Mouse (Mus musculus): ENCODE results near the gene Nr4a1. TPM values are rescaled to one million over a fixed set of nuclear protein-coding genes. Genes with fewer than 3 reads are reported as not detected.

The Nr4a1 gene
- polyA plus RNA-seq, 1 experiment from 2014 or later = 16.0 TPM

- H3K9me3 ChIP-seq (replicated peaks) = no peaks in the 10 kb centered on the region
- no peaks in the 10 kb centered on the region for H3K27me3 ChIP-seq
- ATAC-seq (ENCODE audit: insufficient number of reproducible peaks, low FRiP score, low TSS enrichment, low read depth) = no peak
- H3K4me3 ChIP-seq (replicated peaks) = no peak overlapping the region
- peaks cover 46% of the 10 kb centered on the region for H3K36me3 ChIP-seq
- no peak overlapping the region for H3K27ac ChIP-seq (replicated peaks)
- H3K9ac ChIP-seq = no peak overlapping the region
- 83% methylated on average over 3 of the region's 3 CpGs for WGBS
- no peak overlapping the region for H3K4me2 ChIP-seq (replicated peaks)
- peaks cover 20% of the 10 kb centered on the region for H3K4me1 ChIP-seq
Observed at GRCm38 (mm10) chr15:101292012-101292411, 37.9 kb downstream of the Nr4a1 start.

GRCm38 (mm10) chr15:101293025-101293621 is 39.1 kb downstream of the Nr4a1 start, which contains the start of gene 6030408B16Rik:
Gene 6030408B16Rik (plus strand): TSS chr15:101293212.
- H3K9me3 ChIP-seq (replicated peaks) = no peaks in the 10 kb centered on the region
- H3K27me3 ChIP-seq = no peaks in the 10 kb centered on the region
- 42% methylated on average over 18 of the region's 18 CpGs for WGBS
- no peak within 1 kb of the TSS for H3K9ac ChIP-seq
- no peak for ATAC-seq (ENCODE audit: insufficient number of reproducible peaks, low FRiP score, low TSS enrichment, low read depth)
- H3K36me3 ChIP-seq = peaks cover 35% of the 10 kb centered on the region
- H3K4me1 ChIP-seq = peaks cover 23% of the 10 kb centered on the region
- 0 out of 2 replicates have a peak within 1 kb of the TSS, but pooled peaks have one; percentile 17 for H3K27ac ChIP-seq (replicated peaks)
- H3K4me3 ChIP-seq (replicated peaks) = no peak within 1 kb of the TSS
- H3K4me2 ChIP-seq (replicated peaks) = no peak within 1 kb of the TSS; the same call in 1 of the 2 replicates

GRCm38 (mm10) chr15:101294028-101294894 is 40.2 kb downstream of the Nr4a1 start:
- Histone ChIP-seq H3K27ac (replicated peaks) (0 out of 2 replicates have a peak overlapping the region, but pooled peaks have one; percentile 17), H3K4me1 (peaks cover 26% of the 10 kb centered on the region), H3K9ac (no peak overlapping the region), H3K4me3 (replicated peaks) (no peak overlapping the region), H3K36me3 (peaks cover 24% of the 10 kb centered on the region), H3K9me3 (replicated peaks) (no peaks in the 10 kb centered on the region), H3K4me2 (replicated peaks) (no peak overlapping the region; the same call in 1 of the 2 replicates), H3K27me3 (no peaks in the 10 kb centered on the region)
- ATAC-seq (ENCODE audit: insufficient number of reproducible peaks, low FRiP score, low TSS enrichment, low read depth) = no peak
- 51% methylated on average over 16 of the region's 16 CpGs for WGBS

- H3K4me3 ChIP-seq (replicated peaks) = no peak overlapping the region
- H3K4me1 ChIP-seq = peaks cover 26% of the 10 kb centered on the region
- peaks cover 16% of the 10 kb centered on the region for H3K36me3 ChIP-seq
- no peak overlapping the region for H3K4me2 ChIP-seq (replicated peaks)
- no peak overlapping the region for H3K27ac ChIP-seq (replicated peaks)
- H3K27me3 ChIP-seq = no peaks in the 10 kb centered on the region
- no peak overlapping the region; the same call in 1 of the 2 replicates for H3K9ac ChIP-seq
- WGBS = 62% methylated on average over 7 of the region's 7 CpGs
- H3K9me3 ChIP-seq (replicated peaks) = no peaks in the 10 kb centered on the region
- ATAC-seq (ENCODE audit: insufficient number of reproducible peaks, low FRiP score, low TSS enrichment, low read depth) = no peak
Observed at GRCm38 (mm10) chr15:101295106-101295505, 41.0 kb downstream of the Nr4a1 start.

- 90% methylated on average over 10 of the region's 10 CpGs for WGBS
Observed at GRCm38 (mm10) chr15:101295616-101296015, 41.5 kb downstream of the Nr4a1 start.

GRCm38 (mm10) chr15:101296091-101296490 is 42.0 kb downstream of the Nr4a1 start:
- H3K27ac ChIP-seq (replicated peaks) = no peak overlapping the region
- no peak overlapping the region for H3K4me2 ChIP-seq (replicated peaks)
- WGBS = 84% methylated on average over 11 of the region's 11 CpGs
- no peak for ATAC-seq (ENCODE audit: insufficient number of reproducible peaks, low FRiP score, low TSS enrichment, low read depth)
- H3K9me3 ChIP-seq (replicated peaks) = no peaks in the 10 kb centered on the region
- no peaks in the 10 kb centered on the region for H3K27me3 ChIP-seq
- no peak overlapping the region for H3K4me3 ChIP-seq (replicated peaks)
- peaks cover 6% of the 10 kb centered on the region; the same call in 1 of the 2 replicates for H3K36me3 ChIP-seq
- peaks cover 26% of the 10 kb centered on the region for H3K4me1 ChIP-seq
- no peak overlapping the region for H3K9ac ChIP-seq

More at GRCm38 (mm10) chr15:101295616-101296015, 41.5 kb downstream of the Nr4a1 start:
- peaks cover 26% of the 10 kb centered on the region for H3K4me1 ChIP-seq
- H3K4me2 ChIP-seq (replicated peaks) = no peak overlapping the region
- no peak overlapping the region for H3K27ac ChIP-seq (replicated peaks)
- H3K9me3 ChIP-seq (replicated peaks) = no peaks in the 10 kb centered on the region
- ATAC-seq (ENCODE audit: insufficient number of reproducible peaks, low FRiP score, low TSS enrichment, low read depth) = no peak
- H3K27me3 ChIP-seq = no peaks in the 10 kb centered on the region
- peaks cover 10% of the 10 kb centered on the region for H3K36me3 ChIP-seq
- H3K9ac ChIP-seq = no peak overlapping the region
- H3K4me3 ChIP-seq (replicated peaks) = no peak overlapping the region

GRCm38 (mm10) chr15:101297988-101298387 is 43.9 kb downstream of the Nr4a1 start:
- no peak overlapping the region for H3K9ac ChIP-seq

GRCm38 (mm10) chr15:101298550-101298949 is 44.5 kb downstream of the Nr4a1 start:
- H3K9me3 ChIP-seq (replicated peaks) = no peaks in the 10 kb centered on the region
- H3K27ac ChIP-seq (replicated peaks) = no peak overlapping the region
- 15% methylated on average over 7 of the region's 7 CpGs for WGBS
- no peaks in the 10 kb centered on the region for H3K27me3 ChIP-seq
- no peak overlapping the region for H3K4me2 ChIP-seq (replicated peaks)
- H3K4me3 ChIP-seq (replicated peaks) = no peak overlapping the region
- no peaks in the 10 kb centered on the region for H3K36me3 ChIP-seq
- peaks cover 19% of the 10 kb centered on the region for H3K4me1 ChIP-seq
- no peak for ATAC-seq (ENCODE audit: insufficient number of reproducible peaks, low FRiP score, low TSS enrichment, low read depth)
- H3K9ac ChIP-seq = no peak overlapping the region

More at GRCm38 (mm10) chr15:101297988-101298387, 43.9 kb downstream of the Nr4a1 start:
- ATAC-seq (ENCODE audit: insufficient number of reproducible peaks, low FRiP score, low TSS enrichment, low read depth) = no peak
- Histone ChIP-seq H3K9me3 (replicated peaks) (no peaks in the 10 kb centered on the region), H3K4me1 (peaks cover 24% of the 10 kb centered on the region), H3K4me3 (replicated peaks) (no peak overlapping the region), H3K27me3 (no peaks in the 10 kb centered on the region), H3K36me3 (no peaks in the 10 kb centered on the region), H3K27ac (replicated peaks) (no peak overlapping the region), H3K4me2 (replicated peaks) (no peak overlapping the region)
- 23% methylated on average over 7 of the region's 7 CpGs for WGBS

- Histone ChIP-seq H3K9ac (no peak overlapping the region), H3K36me3 (no peaks in the 10 kb centered on the region), H3K4me1 (peaks cover 10% of the 10 kb centered on the region; the same call in 1 of the 2 replicates), H3K27me3 (no peaks in the 10 kb centered on the region), H3K9me3 (replicated peaks) (no peaks in the 10 kb centered on the region), H3K4me2 (replicated peaks) (no peak overlapping the region), H3K4me3 (replicated peaks) (no peak overlapping the region), H3K27ac (replicated peaks) (no peak overlapping the region)
- no peak for ATAC-seq (ENCODE audit: insufficient number of reproducible peaks, low FRiP score, low TSS enrichment, low read depth)
- 83% methylated on average over 14 of the region's 14 CpGs for WGBS
Observed at GRCm38 (mm10) chr15:101299480-101299960, 45.5 kb downstream of the Nr4a1 start.

GRCm38 (mm10) chr15:101300128-101300527 is 46.1 kb downstream of the Nr4a1 start:
- no peak overlapping the region for H3K27ac ChIP-seq (replicated peaks)
- no peaks in the 10 kb centered on the region for H3K36me3 ChIP-seq
- no peak overlapping the region for H3K4me3 ChIP-seq (replicated peaks)
- no peak overlapping the region for H3K4me2 ChIP-seq (replicated peaks)
- H3K4me1 ChIP-seq = peaks cover 8% of the 10 kb centered on the region; the same call in 1 of the 2 replicates
- 73% methylated on average over 6 of the region's 6 CpGs for WGBS
- no peak overlapping the region for H3K9ac ChIP-seq
- no peak for ATAC-seq (ENCODE audit: insufficient number of reproducible peaks, low FRiP score, low TSS enrichment, low read depth)
- no peaks in the 10 kb centered on the region for H3K9me3 ChIP-seq (replicated peaks)
- no peaks in the 10 kb centered on the region for H3K27me3 ChIP-seq

- 74% methylated on average over 3 of the region's 3 CpGs for WGBS
Observed at GRCm38 (mm10) chr15:101302201-101302600, 48.1 kb downstream of the Nr4a1 start.

More at GRCm38 (mm10) chr15:101302201-101302600, 48.1 kb downstream of the Nr4a1 start:
- H3K4me1 ChIP-seq = 0 out of 2 replicates have a peak, but pooled peaks cover 6% of the 10 kb centered on the region
- H3K27ac ChIP-seq (replicated peaks) = no peak overlapping the region
- ATAC-seq (ENCODE audit: insufficient number of reproducible peaks, low FRiP score, low TSS enrichment, low read depth) = no peak
- H3K4me3 ChIP-seq (replicated peaks) = no peak overlapping the region
- H3K4me2 ChIP-seq (replicated peaks) = no peak overlapping the region
- no peaks in the 10 kb centered on the region for H3K36me3 ChIP-seq
- H3K9ac ChIP-seq = no peak overlapping the region
- H3K27me3 ChIP-seq = no peaks in the 10 kb centered on the region
- no peaks in the 10 kb centered on the region for H3K9me3 ChIP-seq (replicated peaks)
